Mouse (Mus musculus) brown adipose tissue, adult 24 weeks (tissue): ENCODE data around the gene Cdr2l. TPM values are rescaled to one million over a fixed set of nuclear protein-coding genes. Genes with fewer than 3 reads are reported as not detected.

ENCODE experiments used
- H3K27ac ChIP-seq: fragments of 200-500 bp; replicated peaks from 2 replicates; pipeline ENCODE4 v1.5.1; 2012; ENCODE audit warnings: low read depth, mild to moderate bottlenecking, low read length
- H3K4me1 ChIP-seq: fragments of 200-500 bp; 2 replicates; pipeline ENCODE4 v1.6.1; 2012; ENCODE audit warnings: low read length, mixed read lengths; ENCODE audit not compliant: control insufficient read depth, insufficient read depth, insufficient read length
- H3K4me3 ChIP-seq: fragments of 200-500 bp; 2 replicates; pipeline ENCODE4 v1.5.1; 2012; ENCODE audit warnings: low read depth, mild to moderate bottlenecking, low read length, moderate library complexity; ENCODE audit not compliant: insufficient read depth
- polyA plus RNA-seq: library from polyadenylated mRNA; stranded (reverse); fragments of >200 nt; gene quantifications from 2 replicates; pipeline ENCODE4 v1.2.4, GENCODE M21; 2012; ENCODE audit not compliant: missing spikeins, insufficient read depth, insufficient read length

The Cdr2l gene
- polyA plus RNA-seq, 1 experiment, result 1.9 TPM

DNA sequence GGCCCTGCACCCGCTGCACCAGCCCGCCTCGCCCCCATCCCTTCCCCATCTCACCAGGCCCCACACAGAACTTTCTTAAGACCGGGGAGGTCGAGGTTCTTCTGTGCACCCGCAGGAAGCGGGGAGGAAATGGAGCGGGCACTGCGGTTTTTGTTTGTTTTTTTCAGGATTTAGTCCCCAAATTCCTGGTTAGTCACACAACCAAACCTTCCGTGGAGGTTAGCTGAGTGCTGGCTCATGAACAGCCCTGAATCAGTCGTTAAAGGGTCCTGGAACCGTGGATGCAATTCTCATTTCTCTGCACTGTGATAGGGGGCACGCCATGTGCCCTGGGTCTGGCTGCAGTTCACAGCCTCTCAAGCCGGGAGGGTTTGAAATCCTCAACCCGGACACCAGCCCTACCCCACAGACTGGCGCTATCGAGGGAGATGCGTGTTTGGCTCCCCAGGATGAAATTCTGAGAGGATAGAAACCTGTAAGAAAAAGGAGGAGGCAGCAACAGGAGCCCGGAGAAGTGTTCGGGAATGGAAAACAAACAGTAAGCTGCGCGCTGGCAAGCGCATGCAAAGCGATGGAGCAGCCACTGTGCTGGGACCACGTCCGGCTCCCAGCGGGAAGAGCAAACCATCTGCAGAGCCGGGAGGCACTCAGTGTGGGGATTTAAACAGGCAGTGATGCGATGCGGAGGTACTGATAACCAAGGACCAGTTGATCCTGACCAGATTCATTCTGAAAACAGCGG is 54.1 kb downstream of the Cdr2l start:
- H3K27ac ChIP-seq, result no peak overlapping the region
- no peaks in the 10 kb centered on the region for H3K4me1 ChIP-seq
- peak overlapping the region; percentile 22; the same call in 1 of the 2 replicates for H3K4me3 ChIP-seq

- H3K4me1 ChIP-seq, result no peaks in the 10 kb centered on the region
- H3K27ac ChIP-seq, result no peak overlapping the region
- H3K4me3 ChIP-seq, result no peak overlapping the region
Measured at GRCm38 (mm10) chr11:115437571-115438122, 55.9 kb downstream of the Cdr2l start.

DNA sequence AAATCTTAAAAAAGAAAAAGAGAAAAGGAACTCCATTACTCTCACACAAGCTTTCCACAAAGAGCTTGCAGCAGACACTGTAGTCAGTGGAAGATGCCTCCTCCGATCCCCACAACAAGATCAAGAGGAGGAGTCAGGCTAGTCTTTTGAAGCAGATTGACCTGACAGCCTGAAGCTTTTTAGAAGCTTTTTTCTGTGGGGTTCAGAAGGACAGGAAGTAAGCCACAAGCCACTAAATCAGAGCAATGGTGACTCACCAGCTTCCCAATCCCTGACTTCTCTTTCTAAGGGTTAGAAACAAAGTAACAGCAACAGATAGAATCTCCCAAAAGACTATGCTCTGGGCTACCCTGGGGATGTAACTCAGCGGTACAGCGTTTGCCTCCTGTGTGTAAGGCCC is 57.6 kb downstream of the Cdr2l start:
- H3K4me3 ChIP-seq, result no peak overlapping the region
- no peak overlapping the region for H3K27ac ChIP-seq
- H3K4me1 ChIP-seq, result no peaks in the 10 kb centered on the region

- Histone ChIP-seq H3K4me3 (no peak within 1 kb of the TSS), H3K27ac (no peak within 1 kb of the TSS), H3K4me1 (no peaks in the 10 kb centered on the region)
Measured at GRCm38 (mm10) chr11:115439906-115440595, 58.3 kb downstream of the Cdr2l start, which contains the start of gene Trim80. Gene Trim80 (plus strand): TSS chr11:115440545.

DNA sequence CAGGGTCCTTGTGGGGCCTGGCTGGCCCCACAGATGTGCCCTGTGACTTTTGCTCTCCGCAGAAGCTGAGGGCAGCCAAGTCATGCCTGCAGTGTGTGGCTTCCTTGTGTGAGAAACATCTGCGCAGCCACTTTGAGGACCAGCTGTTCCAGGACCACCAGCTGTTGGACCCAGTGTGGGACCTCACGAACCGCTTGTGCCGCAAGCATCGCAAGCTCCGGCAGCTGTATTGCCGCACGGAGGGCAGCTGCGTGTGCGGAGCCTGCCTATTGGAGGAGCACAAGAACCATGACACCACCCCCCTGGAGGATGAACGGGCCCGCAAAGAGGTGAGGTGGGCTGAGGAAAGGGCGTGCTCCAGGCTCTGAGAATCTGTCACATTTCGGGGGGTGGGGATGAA is 59.7 kb downstream of the Cdr2l start:
- Histone ChIP-seq H3K27ac (no peak overlapping the region), H3K4me1 (no peaks in the 10 kb centered on the region), H3K4me3 (no peak overlapping the region)

Other genes starting within 250 kb of the Cdr2l start
- gene Cd300lf, start 247.9 kb upstream of the Cdr2l start, polyA plus RNA-seq, result 0.28 TPM in 1 of 2 replicates, not detected in the other
- 5.3 and 5.9 TPM in 2 replicates for gene Slc9a3r1, start 218.6 kb upstream of the Cdr2l start, polyA plus RNA-seq
- gene Tmem104, start 194.4 kb upstream of the Cdr2l start, polyA plus RNA-seq, result 8.5 and 8.8 TPM in 2 replicates
- gene Nat9, start 194.1 kb upstream of the Cdr2l start, polyA plus RNA-seq, result 20.9 and 29.3 TPM in 2 replicates
- not detected in 2 replicates for gene Grin2c, start 114.7 kb upstream of the Cdr2l start, polyA plus RNA-seq
- gene Fdxr, start 104.9 kb upstream of the Cdr2l start, polyA plus RNA-seq, result 10.9 and 12.7 TPM in 2 replicates
- 0.40 and 0.67 TPM in 2 replicates for gene Fads6, start 84.3 kb upstream of the Cdr2l start, polyA plus RNA-seq
- gene Otop2, start 74.8 kb upstream of the Cdr2l start, polyA plus RNA-seq, result not detected in 2 replicates
- not detected in 2 replicates for gene Ush1g, start 59.9 kb upstream of the Cdr2l start, polyA plus RNA-seq
- gene Otop3, start 47.2 kb upstream of the Cdr2l start, polyA plus RNA-seq, result not detected in 2 replicates
- gene Hid1, start 14.2 kb upstream of the Cdr2l start, polyA plus RNA-seq, result 0.83 and 2.7 TPM in 2 replicates
- gene Mrpl58, start 21.8 kb downstream of the Cdr2l start, polyA plus RNA-seq, result 129 and 138 TPM in 2 replicates
- 2,910 and 3,016 TPM in 2 replicates for gene Atp5h, start 38.0 kb downstream of the Cdr2l start, polyA plus RNA-seq
- gene Kctd2, start 38.2 kb downstream of the Cdr2l start, polyA plus RNA-seq, result 35.3 and 41.1 TPM in 2 replicates
- gene Trim80, start 58.6 kb downstream of the Cdr2l start, polyA plus RNA-seq, result 0.87 and 2.3 TPM in 2 replicates
- gene Slc16a5, start 80.6 kb downstream of the Cdr2l start, polyA plus RNA-seq, result not detected in 2 replicates
- gene Armc7, start 93.8 kb downstream of the Cdr2l start, polyA plus RNA-seq, result 4.1 TPM in 2 replicates
- gene Nt5c, start 109.9 kb downstream of the Cdr2l start, polyA plus RNA-seq, result 19.1 and 20.9 TPM in 2 replicates
- gene Jpt1, start 132.5 kb downstream of the Cdr2l start, polyA plus RNA-seq, result 21.2 and 21.5 TPM in 2 replicates
- gene Sumo2, start 154.4 kb downstream of the Cdr2l start, polyA plus RNA-seq, result 310 and 336 TPM in 2 replicates
- gene Nup85, start 182.5 kb downstream of the Cdr2l start, polyA plus RNA-seq, result 12.4 and 15.7 TPM in 2 replicates
- gene Mrps7, start 222.0 kb downstream of the Cdr2l start, polyA plus RNA-seq, result 106 and 138 TPM in 2 replicates
- 4.2 and 6.5 TPM in 2 replicates for gene Gga3, start 222.1 kb downstream of the Cdr2l start, polyA plus RNA-seq
- 120 and 127 TPM in 2 replicates for gene Mif4gd, start 231.1 kb downstream of the Cdr2l start, polyA plus RNA-seq
- 392 and 520 TPM in 2 replicates for gene Slc25a19, start 246.4 kb downstream of the Cdr2l start, polyA plus RNA-seq